Mouse (Mus musculus) hindbrain, embryonic 16.5 days (tissue): ENCODE measurements at regions not wholly inside any gene's neighbourhood (a gene's known extent, or its start where the extent isn't known, plus 50 kb on each side); places are given as distances from the start of the nearest gene placed in this dataset.

Experiments
- ATAC-seq: fragments of 200-750 bp; cut with Nextera tagmentation; 2 replicates; pipeline ENCODE4 v1.8.0; 2017; ENCODE audit warnings: moderate TSS enrichment, moderate library complexity
- H3K27ac ChIP-seq: fragments of 300-500 bp; sonication (generic); 2 replicates; pipeline ENCODE4 v1.5.1; 2014; ENCODE audit warnings: low read depth, mild to moderate bottlenecking, control low read depth, low read length, moderate library complexity
- H3K27me3 ChIP-seq: fragments of 300-500 bp; sonication (generic); replicated peaks from 2 replicates; pipeline ENCODE4 v1.6.1; 2014; ENCODE audit warnings: low read length; ENCODE audit not compliant: control insufficient read depth, insufficient read depth
- H3K36me3 ChIP-seq: fragments of 300-500 bp; sonication (generic); 2 replicates; pipeline ENCODE4 v1.6.1; 2014; ENCODE audit warnings: mild to moderate bottlenecking, low read length, moderate library complexity, mixed read lengths; ENCODE audit not compliant: control insufficient read depth, insufficient read depth
- H3K4me1 ChIP-seq: fragments of 300-500 bp; sonication (generic); 2 replicates; pipeline ENCODE4 v1.6.1; 2014; ENCODE audit warnings: low read depth, low read length; ENCODE audit not compliant: control insufficient read depth, insufficient read depth
- H3K4me2 ChIP-seq: fragments of 300-500 bp; sonication (generic); 2 replicates; pipeline ENCODE4 v1.6.1; 2014; ENCODE audit warnings: mild to moderate bottlenecking, low read length, control low read depth, moderate library complexity
- H3K4me3 ChIP-seq: fragments of 300-500 bp; sonication (generic); 2 replicates; pipeline ENCODE4 v1.5.1; 2014; ENCODE audit warnings: mild to moderate bottlenecking, low read length, control low read depth, moderate library complexity
- H3K9ac ChIP-seq: fragments of 300-500 bp; sonication (generic); 2 replicates; pipeline ENCODE4 v1.6.1; 2014; ENCODE audit warnings: low read depth, mild to moderate bottlenecking, control low read depth, low read length, moderate library complexity
- H3K9me3 ChIP-seq: fragments of 300-500 bp; sonication (generic); 2 replicates; pipeline ENCODE4 v1.6.1; 2014; ENCODE audit warnings: mild to moderate bottlenecking, low read length, moderate library complexity; ENCODE audit not compliant: control insufficient read depth
- WGBS: fragments of 180-500 bp; shearing (Covaris S2); extraction: QIAGEN DNeasy Blood & Tissue Kit; methylation state at CpG from one replicate; pipeline ENCODE4 v1.1.7; 2014; 5-methylcytosine and 5-hydroxymethylcytosine counted together

DNA sequence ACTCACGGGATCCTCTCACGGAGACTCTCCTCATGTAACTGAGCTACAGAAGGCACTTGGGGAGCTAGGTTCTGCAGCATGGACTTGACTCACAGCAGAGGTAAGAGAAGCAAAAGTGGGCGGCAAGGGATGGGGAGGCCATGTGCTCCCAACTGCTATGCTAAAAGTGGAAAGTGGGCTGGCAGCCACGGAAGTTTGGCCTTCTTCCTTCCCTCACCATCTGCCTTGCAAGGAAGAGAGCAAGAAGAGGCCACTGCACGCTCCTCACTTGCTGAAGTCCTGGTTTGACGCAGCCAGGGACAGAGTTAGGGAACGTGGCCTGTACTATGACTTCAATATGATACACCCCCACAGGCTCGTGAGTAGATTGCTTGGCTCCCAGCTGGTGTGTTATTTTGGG lies 164.5 kb downstream of the Cyp26b1 start:
- Histone ChIP-seq H3K27me3 (no peaks in the 10 kb centered on the region), H3K9ac (no peak overlapping the region), H3K4me1 (peaks cover 3% of the 10 kb centered on the region; the same call in 1 of the 2 replicates), H3K4me3 (no peak overlapping the region), H3K4me2 (no peak overlapping the region), H3K9me3 (no peaks in the 10 kb centered on the region), H3K27ac (no peak overlapping the region), H3K36me3 (no peaks in the 10 kb centered on the region)
- 83% methylated on average over 8 of the region's 8 CpGs for WGBS
- no peak for ATAC-seq

DNA sequence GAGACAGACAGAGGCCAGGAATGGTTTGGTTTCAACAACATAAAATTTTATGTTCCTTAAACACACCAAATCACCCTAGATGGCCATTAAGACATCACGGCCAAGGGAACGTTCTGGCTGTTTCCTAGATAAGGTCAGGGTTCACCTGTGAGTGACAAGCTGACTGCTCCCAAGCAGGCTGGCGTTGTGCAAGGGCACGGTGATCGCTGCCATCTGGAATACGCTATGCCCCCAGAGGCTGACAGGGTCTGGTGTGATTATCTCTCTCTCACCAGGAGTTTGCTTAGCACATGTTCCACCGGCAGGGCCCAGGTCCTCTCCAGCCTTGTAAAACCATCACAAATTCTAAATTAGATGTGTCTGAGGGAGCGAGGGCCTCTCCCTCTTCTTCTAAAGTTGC lies 167.0 kb downstream of the Cyp26b1 start:
- H3K4me2 ChIP-seq = no peak overlapping the region
- no peak for ATAC-seq
- H3K9me3 ChIP-seq = no peaks in the 10 kb centered on the region
- WGBS = 54% methylated on average over 8 of the region's 8 CpGs
- no peak overlapping the region for H3K4me3 ChIP-seq
- no peak overlapping the region for H3K27ac ChIP-seq
- H3K4me1 ChIP-seq = peaks cover 3% of the 10 kb centered on the region; the same call in 1 of the 2 replicates
- H3K27me3 ChIP-seq = no peaks in the 10 kb centered on the region
- H3K36me3 ChIP-seq = no peaks in the 10 kb centered on the region
- H3K9ac ChIP-seq = no peak overlapping the region

DNA sequence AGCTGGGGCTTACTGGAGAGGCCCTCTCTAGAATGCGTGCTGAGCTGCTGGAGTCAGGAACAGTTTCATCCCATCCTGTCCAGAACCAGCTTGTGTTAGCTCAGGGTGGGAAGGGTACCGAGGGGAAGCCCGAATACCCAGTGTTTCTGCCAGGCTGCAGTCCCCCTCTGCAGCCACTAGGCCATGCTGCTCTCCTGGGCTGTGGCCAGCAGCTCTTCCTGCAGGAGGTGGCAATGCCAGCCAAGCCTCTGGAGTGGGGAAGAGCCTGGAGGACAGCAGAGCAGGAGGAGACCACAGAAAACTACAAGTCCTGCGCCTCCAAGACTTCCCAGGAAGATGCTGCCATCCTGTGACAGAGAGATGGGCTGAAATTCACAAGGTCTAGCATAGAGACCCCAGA lies 167.9 kb downstream of the Cyp26b1 start:
- Histone ChIP-seq H3K27me3 (no peaks in the 10 kb centered on the region), H3K4me1 (no peaks in the 10 kb centered on the region), H3K36me3 (no peaks in the 10 kb centered on the region), H3K4me2 (no peak overlapping the region), H3K27ac (no peak overlapping the region), H3K9ac (no peak overlapping the region), H3K9me3 (no peaks in the 10 kb centered on the region), H3K4me3 (no peak overlapping the region)
- no peak; the same call in 1 of the 2 replicates for ATAC-seq
- 39% methylated on average over 4 of the region's 4 CpGs for WGBS

DNA sequence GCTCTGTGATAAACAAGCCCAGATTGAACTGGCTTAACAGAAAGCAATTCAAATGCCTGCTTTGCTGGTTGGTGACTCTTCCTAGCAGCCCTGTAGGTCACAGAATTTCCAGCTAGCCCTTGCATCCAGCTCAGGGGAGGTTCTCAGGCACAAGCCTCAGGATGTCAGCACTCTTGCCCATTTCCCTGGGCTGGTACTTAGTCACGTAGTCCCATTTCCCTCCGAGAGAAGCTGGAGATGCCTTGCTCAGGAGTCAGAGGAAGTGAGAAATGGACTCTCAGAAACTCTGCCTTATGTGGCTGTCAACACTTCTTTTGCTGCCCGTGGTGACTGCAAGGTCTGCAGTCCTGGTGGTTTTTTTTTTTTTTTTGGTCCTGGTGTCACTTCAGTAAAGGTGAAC lies 170.8 kb downstream of the Cyp26b1 start:
- Histone ChIP-seq H3K36me3 (no peaks in the 10 kb centered on the region), H3K27me3 (no peaks in the 10 kb centered on the region), H3K9me3 (no peaks in the 10 kb centered on the region), H3K4me3 (no peak overlapping the region), H3K27ac (no peak overlapping the region), H3K9ac (no peak overlapping the region), H3K4me1 (no peaks in the 10 kb centered on the region), H3K4me2 (no peak overlapping the region)
- ATAC-seq = no peak
- WGBS = 77% methylated on average over 3 of the region's 3 CpGs

DNA sequence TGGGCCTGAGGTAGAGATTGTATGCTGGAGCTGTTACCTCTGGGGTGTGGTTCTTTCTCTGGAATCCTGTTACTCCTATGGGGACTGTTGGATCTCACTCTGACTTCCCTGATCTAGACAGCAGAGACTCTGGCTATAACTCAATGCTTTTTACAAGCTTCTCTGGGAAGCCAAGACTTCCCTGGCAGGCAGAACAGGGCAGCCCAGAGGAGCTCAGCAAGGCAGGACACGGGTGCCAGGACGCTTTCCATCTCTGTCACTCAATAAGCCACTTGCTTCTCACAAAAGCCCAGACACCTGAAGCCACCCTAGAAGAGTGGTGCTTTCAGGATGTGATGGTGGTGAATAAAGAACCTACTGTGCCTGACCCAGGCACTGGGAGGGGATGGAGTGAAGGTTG lies 174.0 kb downstream of the Cyp26b1 start:
- Histone ChIP-seq H3K27me3 (no peaks in the 10 kb centered on the region), H3K4me1 (no peaks in the 10 kb centered on the region), H3K4me3 (no peak overlapping the region), H3K9me3 (no peaks in the 10 kb centered on the region), H3K4me2 (no peak overlapping the region), H3K27ac (no peak overlapping the region), H3K9ac (no peak overlapping the region), H3K36me3 (no peaks in the 10 kb centered on the region)
- WGBS = 81% methylated on average over 2 of the region's 2 CpGs
- ATAC-seq = no peak

DNA sequence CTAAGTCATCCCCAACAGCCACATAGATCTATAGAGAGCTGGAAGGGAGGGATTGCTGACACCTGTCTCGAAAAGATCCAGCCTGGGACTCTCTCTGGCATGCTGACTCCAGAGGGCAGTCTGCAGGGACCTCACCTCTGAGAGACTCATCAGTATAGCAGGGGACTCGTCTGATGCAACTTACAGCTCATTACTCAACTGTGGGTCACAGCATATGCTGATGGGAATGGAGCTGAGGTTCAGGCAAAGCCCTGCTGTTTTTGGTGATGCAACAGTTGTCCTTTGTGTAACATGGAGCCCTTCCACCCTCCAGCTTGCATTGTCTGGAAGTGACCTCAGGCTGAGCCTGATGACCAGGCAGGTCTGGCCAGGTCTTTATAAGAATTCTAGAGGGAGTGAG lies 174.4 kb downstream of the Cyp26b1 start:
- H3K27me3 ChIP-seq = no peaks in the 10 kb centered on the region
- no peak overlapping the region for H3K27ac ChIP-seq
- no peaks in the 10 kb centered on the region for H3K36me3 ChIP-seq
- 79% methylated on average over 2 of the region's 2 CpGs for WGBS
- no peaks in the 10 kb centered on the region; the same call in 1 of the 2 replicates for H3K4me1 ChIP-seq
- no peak overlapping the region for H3K9ac ChIP-seq
- no peak overlapping the region for H3K4me3 ChIP-seq
- ATAC-seq = no peak
- no peak overlapping the region for H3K4me2 ChIP-seq
- no peaks in the 10 kb centered on the region for H3K9me3 ChIP-seq

DNA sequence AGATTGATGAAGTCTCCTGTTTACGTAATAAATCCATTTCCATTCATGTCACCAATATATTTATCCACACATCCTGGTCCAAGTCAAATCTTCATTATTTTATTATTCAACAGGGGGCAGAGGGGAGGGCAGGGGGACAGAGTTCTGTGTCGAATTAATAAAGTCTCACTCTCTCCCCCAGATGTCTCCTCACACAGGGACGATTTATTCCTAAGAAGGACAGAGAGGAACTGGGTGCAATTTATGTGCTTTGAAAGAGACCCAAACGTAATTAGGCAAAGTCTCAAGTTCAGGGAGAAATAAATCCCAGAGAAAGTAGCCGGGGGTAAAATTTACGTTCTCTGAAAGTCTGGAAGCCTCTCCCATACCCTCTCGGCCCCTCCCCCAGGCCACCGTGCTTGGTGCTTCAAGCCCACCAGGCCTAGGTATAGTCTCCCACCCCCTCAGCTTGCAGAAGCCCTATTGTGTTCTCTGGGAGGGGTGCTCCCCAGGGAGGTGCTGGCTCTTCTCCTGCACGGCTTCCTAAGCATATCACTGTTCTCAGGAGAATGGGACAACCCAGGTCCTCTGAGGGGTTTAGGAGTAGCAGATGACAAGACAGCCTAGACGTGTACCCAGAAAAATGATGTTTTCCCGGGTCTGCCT lies 176.6 kb downstream of the Cyp26b1 start:
- WGBS = 56% methylated on average over 11 of the region's 11 CpGs
- no peak for ATAC-seq
- H3K27ac ChIP-seq = no peak overlapping the region

DNA sequence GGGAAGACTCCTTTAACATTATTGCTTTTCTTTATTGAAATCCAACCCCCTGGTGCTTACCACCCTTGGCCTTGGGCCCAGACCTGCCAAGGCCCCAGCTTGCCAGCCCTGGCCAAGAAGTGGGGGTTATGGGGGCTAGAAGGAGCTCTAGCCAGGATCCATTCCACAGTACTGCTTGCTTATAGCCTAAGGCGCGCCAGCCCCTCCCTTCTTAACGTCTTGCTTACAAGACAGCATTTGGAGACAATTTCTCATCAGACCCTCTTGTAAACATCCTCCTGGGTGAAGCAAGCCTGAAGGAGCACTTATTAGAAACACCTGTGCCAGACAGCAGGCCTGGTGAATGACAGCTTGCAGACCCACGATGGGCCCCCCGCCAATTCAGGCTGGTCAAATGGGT lies 179.3 kb downstream of the Cyp26b1 start:
- Histone ChIP-seq H3K27ac (no peak overlapping the region), H3K4me1 (no peaks in the 10 kb centered on the region; the same call in 1 of the 2 replicates), H3K9me3 (no peaks in the 10 kb centered on the region), H3K27me3 (no peaks in the 10 kb centered on the region), H3K4me3 (no peak overlapping the region), H3K36me3 (no peaks in the 10 kb centered on the region), H3K9ac (no peak overlapping the region), H3K4me2 (no peak overlapping the region)
- no peak for ATAC-seq
- 68% methylated on average over 5 of the region's 5 CpGs for WGBS

More for the DNA sequence above, 176.6 kb downstream of the Cyp26b1 start:
- Histone ChIP-seq H3K4me1 (no peaks in the 10 kb centered on the region; the same call in 1 of the 2 replicates), H3K36me3 (no peaks in the 10 kb centered on the region), H3K9me3 (no peaks in the 10 kb centered on the region), H3K4me3 (no peak overlapping the region), H3K4me2 (no peak overlapping the region), H3K9ac (no peak overlapping the region), H3K27me3 (no peaks in the 10 kb centered on the region)

DNA sequence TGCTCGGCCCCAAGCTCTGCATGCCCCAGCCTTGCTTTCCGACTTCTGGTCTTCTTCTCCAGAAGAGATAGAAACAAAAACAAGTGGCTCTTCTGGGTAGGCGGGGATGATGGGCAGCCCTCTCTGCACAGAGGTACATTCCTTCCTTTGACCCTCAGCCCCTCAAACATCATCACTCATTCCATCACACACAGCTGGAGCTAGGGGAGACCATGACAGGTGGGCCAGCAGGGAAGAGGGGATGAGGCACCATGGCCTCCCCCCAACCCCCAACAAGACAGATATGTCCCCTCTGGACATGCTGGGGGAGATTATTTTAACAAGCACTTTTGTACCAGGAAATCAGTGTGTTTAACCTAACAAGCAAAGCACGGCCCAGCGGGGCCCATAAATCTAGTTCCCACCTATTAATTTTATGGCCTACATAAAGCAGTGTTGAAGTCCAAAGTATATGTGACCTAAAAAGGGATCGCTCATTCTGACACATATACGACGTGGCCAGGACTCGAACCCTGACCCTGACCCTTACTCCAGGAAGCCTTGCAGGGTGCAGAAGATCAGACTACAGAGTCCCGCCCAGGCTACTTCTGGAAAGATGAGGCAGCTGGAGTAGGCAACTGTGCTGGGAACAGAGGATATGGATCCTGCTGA lies 183.7 kb downstream of the Cyp26b1 start:
- Histone ChIP-seq H3K4me1 (no peaks in the 10 kb centered on the region; the same call in 1 of the 2 replicates), H3K9me3 (no peaks in the 10 kb centered on the region), H3K9ac (no peak overlapping the region), H3K27ac (no peak overlapping the region), H3K4me2 (no peak overlapping the region), H3K4me3 (no peak overlapping the region), H3K36me3 (no peaks in the 10 kb centered on the region), H3K27me3 (no peaks in the 10 kb centered on the region; the same call in 1 of the 2 replicates)
- 83% methylated on average over 10 of the region's 10 CpGs for WGBS
- ATAC-seq = no peak
